Mouse (Mus musculus): Measurements from ENCODE around the gene Evi2b.

Evi2b gene

DNA sequence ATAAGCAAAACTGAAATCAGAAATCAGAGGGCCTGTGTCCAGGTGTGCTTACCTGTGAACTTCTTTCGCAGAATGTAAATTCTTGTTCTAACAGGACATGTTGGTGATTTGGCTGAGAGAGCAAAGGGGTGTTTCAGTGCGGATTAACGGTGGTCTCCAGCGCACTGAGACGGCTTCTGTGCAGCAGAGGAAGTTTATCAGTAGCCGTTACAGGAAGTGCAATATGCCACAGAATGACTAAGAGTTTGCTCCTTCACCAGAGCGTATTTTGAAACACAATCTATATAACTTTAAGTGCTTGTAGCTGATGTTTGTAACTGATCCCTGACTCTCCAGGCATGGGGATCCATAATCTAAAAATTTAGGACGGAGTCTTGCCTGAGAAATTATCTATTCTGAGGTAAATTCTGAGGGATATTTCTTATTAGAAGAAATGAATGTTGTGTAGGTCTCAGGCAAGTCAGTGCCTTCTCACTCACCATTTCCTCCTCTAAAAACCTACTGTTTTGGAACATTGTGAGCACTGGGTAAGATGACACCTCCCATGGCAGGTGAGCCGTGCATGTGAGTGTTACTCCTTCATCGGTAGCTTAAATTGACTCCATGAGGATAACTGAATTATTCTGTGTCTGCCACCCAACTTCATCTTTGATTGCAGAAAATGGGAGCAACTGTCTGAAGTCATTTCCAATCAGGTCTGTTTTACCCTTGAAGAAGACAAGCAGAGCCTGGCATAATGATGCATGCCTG is at the start of gene Evi2b:
Evi2b (minus strand) TSS at position 203 of the 750 bp plus-strand sequence.
- peak; percentile 59 to 60 for DNase-seq (ENCODE audit: low spot score in 2 of 2)

DNA sequence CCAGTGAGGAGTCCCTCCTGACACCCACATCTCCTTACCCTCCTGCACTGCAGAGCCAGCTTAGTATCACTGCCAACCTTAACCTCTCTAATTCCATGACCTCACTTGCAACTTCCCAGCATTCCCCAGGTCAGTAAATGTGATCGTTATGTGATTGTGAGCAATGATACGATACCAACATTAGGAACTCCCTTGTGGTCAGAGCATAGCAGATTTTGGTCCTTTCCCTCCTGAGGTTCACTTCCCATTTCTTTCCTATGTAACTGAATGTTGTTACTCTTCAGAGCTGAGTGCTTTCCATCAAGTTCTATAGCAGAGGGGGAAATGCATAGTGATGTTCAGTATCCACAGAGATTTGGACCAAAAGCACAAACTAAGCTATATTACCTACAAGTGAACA is 46.8 kb upstream of the Evi2b start:
- DNase-seq (ENCODE audit: low spot score in 2 of 2): no peak

DNA sequence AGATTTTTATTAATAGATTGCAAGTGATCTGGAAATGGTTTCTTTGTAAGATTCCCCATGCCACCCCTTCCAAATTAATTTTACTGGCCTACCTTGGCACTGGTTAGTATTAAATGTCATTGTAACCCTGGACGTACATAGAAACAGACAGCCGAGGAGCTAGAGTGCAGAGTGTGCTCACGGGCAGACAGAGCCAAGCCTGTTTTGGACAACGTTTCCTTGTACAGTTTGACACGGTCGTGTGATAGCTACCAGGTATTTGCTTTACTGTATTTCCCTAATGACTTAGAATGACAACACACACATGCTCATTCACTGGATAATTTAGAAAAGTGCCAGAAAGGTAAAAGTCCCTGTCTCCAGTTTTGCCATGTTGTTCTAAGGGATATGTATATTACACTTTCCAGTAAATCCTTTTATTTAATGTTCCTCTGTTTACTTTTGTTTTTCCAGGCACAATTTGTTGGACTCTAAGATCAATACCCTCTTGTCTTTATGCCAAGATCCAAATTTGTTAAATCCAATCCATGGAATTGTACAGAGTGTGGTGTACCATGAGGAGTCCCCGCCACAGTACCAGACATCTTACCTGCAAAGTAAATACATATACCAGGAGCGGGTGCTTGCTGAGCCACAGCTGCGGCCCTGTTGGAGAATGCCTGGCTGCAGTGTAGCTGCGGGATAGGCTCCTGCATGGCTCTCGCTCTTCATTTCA is 44.8 kb upstream of the Evi2b start:
- DNase-seq (ENCODE audit: low spot score in 2 of 2): no peak

DNA sequence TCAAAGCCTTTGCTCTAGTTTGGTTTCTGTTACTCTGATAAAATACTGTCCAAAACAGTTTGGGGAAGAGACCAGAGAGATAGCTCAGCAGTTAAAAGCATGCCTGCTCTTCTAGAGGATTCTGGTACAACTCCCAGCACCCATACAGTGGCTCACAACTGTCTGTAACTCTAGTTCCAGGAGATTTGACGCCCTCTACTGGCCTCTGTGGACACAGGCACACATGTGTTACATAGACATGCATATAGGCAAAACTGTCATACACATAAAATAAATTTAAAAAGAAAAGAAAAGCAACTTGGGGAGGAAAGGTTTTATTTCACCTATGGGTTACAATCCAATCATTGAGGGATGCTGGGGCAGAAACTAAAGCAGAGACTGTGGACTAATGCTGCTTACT is 43.4 kb upstream of the Evi2b start:
- DNase-seq (ENCODE audit: low spot score in 2 of 2): no peak

DNA sequence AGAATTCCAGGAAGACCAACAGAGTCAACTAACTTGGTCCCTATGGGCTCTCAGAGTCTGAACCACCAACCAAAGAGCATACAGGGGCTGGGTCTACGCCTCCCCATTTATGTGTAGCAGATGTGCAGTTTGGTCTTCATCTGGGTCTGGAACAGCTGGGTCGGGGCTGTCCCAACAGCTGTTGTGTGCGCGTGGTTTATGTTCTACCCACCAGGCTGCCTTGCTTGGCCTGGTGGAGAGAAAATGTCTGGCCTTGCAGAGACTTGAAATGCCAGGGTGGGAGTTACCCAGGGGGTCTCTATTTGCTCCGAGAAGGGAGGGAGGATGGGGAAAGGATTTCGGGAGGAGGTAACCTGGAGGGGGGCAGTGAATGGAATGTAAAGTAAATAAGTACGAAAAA is 39.9 kb upstream of the Evi2b start:
- no peak for DNase-seq (ENCODE audit: low spot score in 2 of 2)

DNA sequence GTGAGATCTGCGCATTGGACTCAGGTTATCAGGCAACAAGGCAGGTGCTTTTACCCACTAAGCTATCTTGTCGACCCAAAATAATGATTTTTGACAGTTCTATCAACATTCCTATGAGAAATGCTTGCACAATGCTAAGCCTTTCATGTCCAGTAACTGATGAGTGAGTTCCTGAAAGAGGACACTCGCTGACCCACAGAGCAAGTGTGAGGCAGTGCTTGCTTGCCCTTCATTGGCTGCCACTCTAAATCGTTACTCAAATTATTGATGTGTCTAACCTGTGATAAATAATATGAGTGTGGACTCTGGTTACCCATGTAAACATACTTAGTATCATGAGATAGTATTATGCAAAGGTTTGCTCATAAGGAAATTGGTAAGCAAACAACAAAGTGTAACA is 37.0 kb upstream of the Evi2b start:
- no peak for DNase-seq (ENCODE audit: low spot score in 2 of 2)

DNA sequence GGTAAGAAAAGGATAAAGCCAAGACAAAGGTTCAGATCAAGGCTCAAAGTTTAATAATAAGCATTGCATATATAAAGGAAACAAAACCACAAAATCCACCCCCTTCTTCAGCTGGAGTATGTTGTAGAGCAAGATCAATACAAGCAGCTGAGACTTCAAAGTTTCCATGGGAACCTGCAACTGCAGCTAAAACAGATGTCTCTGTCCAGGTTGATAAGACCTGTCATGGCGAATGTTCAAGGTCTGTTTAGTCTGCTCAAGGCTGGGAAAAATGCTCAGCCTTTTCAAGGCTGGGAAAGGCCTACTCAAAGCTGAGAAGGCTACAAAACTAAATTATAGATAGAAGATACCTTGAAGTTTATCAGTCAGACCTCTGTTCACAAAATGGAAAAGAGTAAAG is 29.1 kb upstream of the Evi2b start:
- no peak for DNase-seq (ENCODE audit: low spot score in 2 of 2)

DNA sequence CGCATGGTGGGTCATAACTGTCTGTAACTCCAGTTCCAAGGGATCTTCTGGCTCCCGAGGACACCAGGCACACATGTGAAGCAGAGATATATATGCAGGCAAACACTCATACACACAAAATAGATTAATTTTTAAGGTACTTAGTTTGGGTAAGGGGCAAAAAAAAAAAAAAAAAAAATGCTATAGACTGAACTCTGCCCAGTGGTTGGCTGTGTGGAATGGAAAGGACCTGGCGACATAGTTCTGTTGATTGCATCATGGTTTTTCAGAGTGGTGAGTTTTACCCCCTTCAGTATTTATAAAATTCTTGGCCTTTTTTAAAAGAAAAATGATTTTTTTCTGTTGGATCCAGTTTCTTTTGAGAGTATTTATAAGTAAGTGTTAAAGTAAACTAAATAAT is 12.7 kb upstream of the Evi2b start:
- no peak for DNase-seq (ENCODE audit: low spot score in 2 of 2)

DNA sequence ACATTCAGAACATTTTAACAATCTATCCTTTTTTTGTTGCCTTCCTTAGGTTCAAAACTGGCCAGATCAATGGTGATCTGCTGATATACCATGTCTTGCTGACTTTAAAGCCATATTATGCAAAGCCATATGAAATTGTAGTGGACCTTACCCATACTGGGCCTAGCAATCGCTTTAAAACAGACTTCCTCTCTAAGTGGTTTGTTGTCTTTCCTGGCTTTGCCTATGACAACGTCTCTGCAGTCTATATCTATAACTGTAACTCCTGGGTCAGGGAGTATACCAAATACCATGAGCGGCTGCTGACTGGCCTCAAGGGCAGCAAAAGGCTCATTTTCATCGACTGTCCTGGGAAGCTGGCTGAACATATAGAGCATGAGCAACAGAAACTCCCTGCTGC is 12.0 kb upstream of the Evi2b start:
- DNase-seq (ENCODE audit: low spot score in 2 of 2): no peak

DNA sequence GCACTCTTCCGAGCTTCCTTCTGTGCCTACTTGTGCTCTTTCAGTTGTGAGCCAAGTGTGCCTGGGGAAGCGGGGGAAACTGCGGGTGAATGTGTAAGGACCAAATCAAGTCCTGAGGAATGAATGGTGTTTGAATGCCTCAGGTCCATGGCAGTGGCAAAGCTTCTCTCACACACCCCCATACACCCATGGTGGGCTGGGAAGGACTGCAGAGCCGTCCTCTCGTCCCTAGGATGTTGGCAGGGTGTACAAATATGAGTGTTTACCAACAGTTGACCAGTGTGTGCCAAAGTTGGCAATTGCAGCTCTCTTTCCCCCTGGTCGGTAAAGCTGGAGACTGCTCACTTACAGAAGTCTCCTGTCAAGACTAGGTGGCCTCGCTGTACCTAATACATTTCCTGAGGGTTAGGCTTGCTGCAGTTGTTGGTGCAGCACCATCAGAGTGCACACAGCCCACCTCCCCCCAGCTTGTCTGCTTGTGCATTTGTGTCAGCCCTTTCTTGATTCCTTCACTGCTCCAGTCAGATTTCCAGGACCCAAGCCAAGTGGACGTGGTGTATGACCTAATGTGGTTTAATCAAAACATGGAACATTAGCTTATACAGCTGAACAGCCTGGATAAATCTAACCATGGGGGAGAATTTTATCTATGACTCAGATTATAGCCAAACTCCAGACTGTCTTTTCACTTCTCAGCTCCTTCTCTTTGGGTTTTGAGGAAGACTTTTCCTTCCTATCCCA is 10.6 kb upstream of the Evi2b start:
- DNase-seq (ENCODE audit: low spot score in 2 of 2): no peak

DNA sequence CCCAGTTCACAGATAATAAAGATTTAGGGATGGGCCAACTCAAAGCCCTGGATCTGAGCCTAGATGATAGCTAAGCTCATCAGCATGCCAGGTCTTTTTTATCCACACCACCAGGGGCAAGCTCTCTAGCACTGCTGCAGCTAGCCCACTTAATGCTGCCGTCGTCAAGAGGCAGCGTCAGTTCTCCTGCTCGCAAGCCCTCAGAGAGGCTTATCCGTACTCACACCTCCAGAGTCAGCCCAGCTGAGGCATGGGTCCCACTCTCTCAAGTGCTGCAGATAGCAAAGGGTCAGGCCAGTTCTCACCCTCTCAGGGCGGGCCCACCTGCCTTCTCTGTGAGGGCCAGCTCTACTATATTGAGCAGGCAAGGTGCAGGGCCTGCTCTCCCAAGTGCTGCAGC is 9.7 kb upstream of the Evi2b start:
- no peak for DNase-seq (ENCODE audit: low spot score in 2 of 2)

DNA sequence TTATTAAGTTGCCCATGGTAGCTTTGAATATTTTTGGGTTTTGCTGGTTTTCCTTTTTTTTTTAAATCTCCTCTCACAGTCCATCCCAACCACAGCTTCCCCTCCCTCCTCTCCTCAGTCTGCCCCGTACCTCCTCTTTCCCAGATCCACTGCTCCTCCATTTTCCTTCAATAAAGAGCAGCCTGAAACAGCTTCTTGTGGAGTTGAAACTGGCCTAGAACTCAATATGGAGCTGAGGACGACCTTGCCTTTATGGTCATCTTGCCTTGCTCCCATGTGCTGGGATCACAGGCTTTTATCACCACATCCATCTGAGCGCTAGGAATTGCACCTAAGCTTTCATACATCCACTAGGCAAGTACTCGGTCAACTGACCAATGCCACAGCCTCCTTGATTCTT is 7.9 kb upstream of the Evi2b start:
- DNase-seq (ENCODE audit: low spot score in 2 of 2): no peak

DNA sequence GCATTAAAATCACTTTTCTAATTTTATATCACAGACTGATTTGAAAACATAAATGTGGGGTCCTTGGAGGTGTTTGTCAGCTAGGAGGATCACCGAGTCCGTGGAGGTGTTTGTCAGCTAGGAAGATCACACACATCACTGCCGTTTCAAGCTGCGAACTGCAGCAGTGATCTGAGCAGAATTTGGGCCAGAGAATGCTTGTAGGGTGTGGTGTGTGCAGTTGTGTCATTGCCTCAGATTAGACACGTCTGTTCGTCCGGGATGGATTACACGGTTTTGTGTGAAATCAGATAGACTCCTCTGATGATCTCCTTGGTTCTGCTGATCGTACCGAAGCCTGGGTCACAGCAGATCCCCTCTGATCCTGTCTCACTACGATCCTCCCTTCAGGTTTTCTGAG is 7.2 kb upstream of the Evi2b start:
- DNase-seq (ENCODE audit: low spot score in 2 of 2): no peak

DNA sequence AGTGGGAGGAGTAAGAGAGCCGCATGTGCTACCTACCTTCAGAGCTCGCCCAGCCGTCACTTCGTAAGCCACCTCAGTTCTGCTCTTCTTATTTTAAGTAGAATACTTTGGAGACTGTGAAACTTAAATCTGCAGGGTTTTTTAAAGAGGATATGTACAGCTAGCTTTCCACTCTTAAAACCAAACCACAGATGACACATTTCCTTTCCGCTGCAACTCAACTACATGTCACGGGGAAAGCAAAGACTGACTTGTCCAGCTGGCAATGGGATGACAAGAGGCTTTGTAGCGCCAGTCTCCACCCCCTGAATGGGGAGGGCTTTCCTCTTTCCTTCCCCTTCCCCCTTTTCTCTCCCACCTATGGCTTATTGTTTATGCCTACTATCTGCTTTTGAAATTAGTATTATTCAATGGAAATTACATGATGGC is 6.8 kb upstream of the Evi2b start, which contains the start of the genes Evi2 and Evi2a:
Evi2 (minus strand) TSS at position 257 of the 429 bp plus-strand sequence.
Evi2a (minus strand) TSS at position 277 of the 429 bp plus-strand sequence.
- peak; percentile 71 to 75 for DNase-seq (ENCODE audit: low spot score in 2 of 2)

DNA sequence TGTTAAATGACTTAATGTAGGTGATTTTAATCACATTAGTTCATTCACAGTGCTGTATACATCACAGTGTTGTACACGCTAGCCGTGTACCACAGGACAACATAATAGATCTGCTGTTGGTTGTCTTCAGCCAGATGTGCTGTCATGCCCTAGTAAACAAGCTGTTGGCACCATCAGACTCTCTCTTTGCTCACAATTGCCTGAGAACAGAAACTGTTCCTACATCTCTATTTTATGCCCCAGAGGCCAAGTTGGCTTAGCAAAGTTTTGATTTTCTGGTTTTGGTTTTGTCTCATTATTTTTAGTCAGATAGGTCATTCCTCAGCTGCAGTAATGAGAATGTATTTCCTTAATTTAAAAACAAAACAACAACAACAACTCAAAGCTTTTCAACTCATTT is 6.2 kb upstream of the Evi2b start:
- peak in 1 of 2 experiments; percentile 33 for DNase-seq (ENCODE audit: low spot score in 2 of 2)

DNA sequence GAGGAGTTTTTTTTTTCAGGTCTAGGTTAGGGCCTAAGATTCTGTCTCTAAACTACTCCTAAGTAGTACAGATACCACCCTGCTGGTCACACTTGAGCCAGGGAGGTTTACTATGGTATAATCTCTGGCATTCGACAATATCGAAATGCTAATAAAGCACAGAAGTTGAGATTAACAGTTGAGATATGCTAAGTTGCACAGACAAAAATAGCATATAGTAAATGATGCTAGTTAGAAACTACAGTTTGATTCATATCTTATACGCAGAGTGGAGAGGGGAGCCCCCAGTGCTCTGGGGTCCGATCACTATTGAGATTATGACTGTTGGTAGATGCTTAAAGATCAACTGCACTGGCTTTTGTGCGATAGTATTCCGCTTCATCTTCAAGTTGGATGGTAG is 5.7 kb upstream of the Evi2b start:
- DNase-seq (ENCODE audit: low spot score in 2 of 2): no peak

DNA sequence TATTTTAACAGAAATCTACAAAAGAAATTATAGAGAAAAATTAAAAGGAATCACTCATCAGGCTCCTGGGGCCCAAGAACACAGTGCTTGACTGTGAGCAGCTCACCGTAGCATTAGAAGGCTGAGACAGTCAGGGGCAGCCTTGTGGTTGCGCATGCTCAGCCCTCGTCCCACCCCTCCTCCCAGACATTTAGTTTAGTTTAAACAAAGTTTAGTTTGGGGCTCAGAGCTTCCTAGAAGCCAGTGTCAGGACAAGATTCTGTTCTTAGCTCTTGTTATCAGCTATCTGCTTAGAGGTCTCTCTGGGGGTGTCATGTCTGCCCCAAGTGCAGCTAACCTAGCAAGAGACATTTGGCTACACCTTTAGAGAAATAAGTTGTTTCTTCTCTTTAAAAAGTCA is 5.0 kb upstream of the Evi2b start:
- DNase-seq (ENCODE audit: low spot score in 2 of 2): no peak

DNA sequence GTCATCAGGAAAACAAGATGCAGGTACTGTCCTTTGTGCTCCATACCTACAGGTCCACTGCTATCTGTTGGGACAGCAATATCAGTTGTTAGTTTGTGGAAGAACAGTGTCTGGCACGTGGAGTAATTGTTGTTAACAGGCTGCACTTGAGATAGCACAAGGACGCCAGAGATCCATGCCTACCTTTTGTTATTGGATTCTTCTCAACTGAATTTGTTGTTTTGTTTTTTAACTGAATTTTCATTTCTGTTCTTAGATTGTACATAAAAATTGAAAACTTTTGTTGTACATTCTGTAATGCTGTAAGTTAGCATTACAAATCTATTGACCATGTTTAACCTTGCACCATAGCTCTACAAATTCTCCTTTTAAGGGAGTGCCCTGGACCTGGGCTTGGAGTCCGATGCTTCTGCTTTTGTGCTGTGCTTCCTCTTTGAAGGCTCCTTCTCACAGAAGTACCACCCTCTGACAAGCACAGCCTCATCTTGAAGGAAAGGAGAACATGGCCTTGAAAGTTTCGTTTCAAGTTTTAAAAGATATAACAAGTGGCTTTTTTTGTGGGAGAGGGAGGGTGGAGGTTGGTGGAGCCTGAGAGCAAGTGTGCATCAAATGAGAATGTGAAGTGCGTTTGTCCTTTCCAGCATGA is 4.3 kb upstream of the Evi2b start:
- DNase-seq (ENCODE audit: low spot score in 2 of 2): peak in 1 of 2 experiments; percentile 69

DNA sequence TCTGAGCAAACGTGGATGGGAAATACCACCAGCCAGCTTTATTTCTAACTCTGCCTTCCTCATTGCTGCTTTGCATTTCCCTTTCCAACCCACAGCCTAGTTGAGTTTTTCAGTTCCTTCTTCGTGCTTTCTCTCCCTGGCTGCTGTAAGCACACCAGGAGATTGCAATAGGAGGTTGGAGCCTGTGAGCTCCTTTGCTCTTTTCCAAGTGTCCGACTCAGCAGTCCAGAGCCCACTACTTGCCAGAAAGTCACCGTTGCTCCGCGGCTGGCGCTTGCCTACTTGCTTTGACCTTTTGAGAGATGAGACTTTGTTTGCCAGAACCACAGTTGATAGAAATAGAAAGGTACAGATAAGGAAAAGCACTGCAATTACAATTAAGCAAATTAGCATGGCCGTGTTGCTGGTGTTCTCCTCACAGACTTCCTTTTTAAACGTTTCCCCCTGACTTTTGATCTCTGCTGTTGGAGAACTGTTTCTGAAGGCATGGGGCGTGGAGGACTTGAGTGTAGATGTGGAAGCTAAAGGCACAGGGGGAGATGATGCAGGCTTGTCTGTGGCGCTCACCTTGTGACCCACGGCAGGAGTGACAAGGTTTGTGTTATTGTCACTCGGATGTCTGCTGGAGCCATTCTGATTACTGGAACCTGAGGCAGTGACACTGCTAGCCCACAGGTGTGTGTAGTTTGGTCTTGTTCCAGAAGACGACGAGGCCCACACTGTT is 3.6 kb upstream of the Evi2b start:
- DNase-seq (ENCODE audit: low spot score in 2 of 2): peak in 1 of 2 experiments; percentile 46

DNA sequence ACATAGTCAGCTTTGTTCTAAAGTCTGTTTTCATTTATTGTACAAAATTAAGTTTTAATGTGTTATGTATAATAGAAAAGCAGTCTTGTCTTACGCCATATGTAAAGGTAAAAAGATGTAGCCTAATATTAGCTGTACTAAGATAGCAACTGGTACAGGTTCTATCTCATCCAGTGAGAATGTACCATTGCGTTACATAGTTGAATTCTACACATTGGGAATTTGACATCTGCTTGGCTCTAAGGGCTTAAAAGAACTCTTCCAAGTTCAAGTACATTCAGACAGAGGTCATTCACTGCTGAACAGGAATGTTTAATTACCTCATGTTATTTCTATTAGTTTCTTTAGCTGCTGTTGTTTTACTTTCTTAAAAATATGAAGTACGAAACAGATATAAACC is 3.0 kb upstream of the Evi2b start:
- DNase-seq (ENCODE audit: low spot score in 2 of 2): no peak

DNA sequence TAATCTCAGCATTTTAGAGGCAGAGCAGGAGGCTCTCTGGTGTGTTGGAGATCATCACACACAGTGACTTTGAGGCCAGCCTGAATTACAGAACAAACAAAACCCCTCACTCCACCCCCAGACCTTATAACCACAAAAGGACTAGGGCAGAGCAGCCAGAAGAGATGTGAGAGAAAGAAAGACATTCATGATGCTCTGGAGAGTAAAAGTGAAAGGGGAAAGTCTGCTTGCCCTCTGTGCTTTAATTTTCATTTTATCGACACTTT is 681 bp upstream of the Evi2b start:
- peak; percentile 31 to 42 for DNase-seq (ENCODE audit: low spot score in 2 of 2)

DNA sequence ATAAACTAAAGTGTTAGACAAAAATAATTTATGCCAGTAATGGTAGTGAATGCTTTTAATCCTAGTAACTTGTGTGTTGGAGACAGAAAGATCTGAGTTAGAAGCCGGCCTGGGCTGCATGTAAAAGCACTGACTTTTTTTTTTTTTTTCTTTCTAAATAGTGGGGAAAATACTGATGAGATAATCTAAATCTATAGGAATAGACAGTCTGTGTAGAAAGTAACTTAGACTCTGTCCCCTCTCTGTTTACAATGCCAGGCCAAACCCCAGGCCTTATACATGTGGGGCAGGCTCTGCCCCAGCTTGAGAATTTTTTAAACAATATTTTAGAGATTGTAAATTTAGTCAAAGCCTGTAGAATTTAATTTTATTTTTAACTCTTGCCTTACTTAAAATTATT is 618 bp downstream of the Evi2b start:
- no peak for DNase-seq (ENCODE audit: low spot score in 2 of 2)

All from natural killer cell, adult 2 months (primary cell).